Mouse (Mus musculus) kidney, embryonic 15.5 days (tissue): ENCODE results near the gene Wdr41. TPM values are rescaled to one million over a fixed set of nuclear protein-coding genes. Genes with fewer than 3 reads are reported as not detected.

Experiments
- ATAC-seq: fragments of 200-750 bp; cut with Nextera tagmentation; replicated peaks from 2 replicates; pipeline ENCODE4 v1.8.0; 2017; ENCODE audit warnings: moderate TSS enrichment; ENCODE audit not compliant: low FRiP score
- H3K27ac ChIP-seq: fragments of 300-500 bp; sonication (generic); 2 replicates; pipeline ENCODE4 v1.5.1; 2015; ENCODE audit warnings: mild to moderate bottlenecking, inconsistent platforms
- H3K27me3 ChIP-seq: fragments of 300-500 bp; sonication (generic); 2 replicates; pipeline ENCODE4 v1.6.1; 2015; ENCODE audit warnings: inconsistent platforms
- H3K36me3 ChIP-seq: fragments of 300-500 bp; sonication (generic); 2 replicates; pipeline ENCODE4 v1.6.1; 2015; ENCODE audit warnings: inconsistent platforms
- H3K4me1 ChIP-seq: fragments of 300-500 bp; sonication (generic); 2 replicates; pipeline ENCODE4 v1.6.1; 2015; ENCODE audit warnings: inconsistent platforms
- H3K4me2 ChIP-seq: fragments of 300-500 bp; sonication (generic); 2 replicates; pipeline ENCODE4 v1.6.1; 2015; ENCODE audit warnings: moderate library complexity, mild to moderate bottlenecking, inconsistent platforms
- H3K4me3 ChIP-seq: fragments of 300-500 bp; sonication (generic); replicated peaks from 2 replicates; pipeline ENCODE4 v1.5.1; 2015; ENCODE audit warnings: mild to moderate bottlenecking, inconsistent platforms
- H3K9ac ChIP-seq: fragments of 300-500 bp; sonication (generic); 2 replicates; pipeline ENCODE4 v1.6.1; 2015; ENCODE audit warnings: mild to moderate bottlenecking, inconsistent platforms
- H3K9me3 ChIP-seq: fragments of 300-500 bp; sonication (generic); replicated peaks from 2 replicates; pipeline ENCODE4 v1.6.1; 2016; ENCODE audit warnings: inconsistent platforms
- WGBS: fragments of 180-500 bp; shearing (Covaris S2); methylation state at CpG from one replicate; pipeline ENCODE4 v1.1.7; 2015; ENCODE audit warnings: mixed read lengths; 5-methylcytosine and 5-hydroxymethylcytosine counted together
- polyA plus RNA-seq: library from polyadenylated mRNA; unstranded; fragments of >200 nt; fragmentation: Nextera tagmentation; extraction: Ambion mirVana; gene quantifications from 2 replicates; pipeline ENCODE4 v1.2.1, GENCODE M21; 2015

Wdr41 gene
- polyA plus RNA-seq, 1 experiment from 2014 or later: 22.9 TPM

- no peak for ATAC-seq
- 87% methylated on average over 7 of the region's 7 CpGs for WGBS
- peaks cover 14% of the 10 kb centered on the region; the same call in 1 of the 2 replicates for H3K36me3 ChIP-seq
- H3K4me3 ChIP-seq: no peak overlapping the region
- H3K27ac ChIP-seq: no peak overlapping the region
- no peaks in the 10 kb centered on the region for H3K4me1 ChIP-seq
- no peaks in the 10 kb centered on the region for H3K27me3 ChIP-seq
- no peak overlapping the region for H3K4me2 ChIP-seq
- H3K9me3 ChIP-seq: no peaks in the 10 kb centered on the region
- no peak overlapping the region for H3K9ac ChIP-seq
Observed at GRCm38 (mm10) chr13:95009261-95009660, 33.1 kb downstream of the Wdr41 start.

DNA sequence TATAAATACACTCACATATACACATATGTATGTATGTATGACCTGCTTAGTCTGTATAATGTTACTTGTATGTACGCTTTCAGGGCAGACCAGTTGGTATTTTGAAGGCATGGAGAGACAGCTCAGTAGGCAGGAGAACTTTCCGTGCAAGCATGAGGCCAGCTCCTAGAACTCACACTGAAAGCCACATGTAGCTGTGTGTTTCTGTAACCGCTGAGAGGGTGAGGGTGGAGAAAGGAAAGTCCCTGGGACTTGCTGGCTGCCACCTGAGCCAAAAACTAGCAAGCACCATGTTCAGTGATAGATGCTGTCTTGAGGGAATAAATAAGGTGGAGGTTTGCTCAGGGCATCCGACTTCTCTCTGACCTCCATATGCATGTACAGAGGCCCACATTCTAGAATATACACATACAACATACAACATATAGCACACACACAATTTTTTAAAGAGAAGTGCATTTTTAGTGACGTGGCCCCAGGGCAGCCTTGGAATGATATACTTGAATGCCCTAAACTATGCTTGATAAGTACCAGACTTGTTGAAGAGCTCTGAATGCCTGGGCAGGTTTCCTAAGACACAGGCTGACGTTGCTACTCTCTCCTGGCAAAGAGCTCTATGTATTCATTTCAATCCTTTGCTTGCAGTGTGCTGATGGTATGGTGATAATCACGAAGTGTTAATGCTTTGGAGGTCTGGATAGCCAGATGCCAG lies 35.6 kb downstream of the Wdr41 start:
- no peak overlapping the region for H3K9ac ChIP-seq
- no peaks in the 10 kb centered on the region for H3K27me3 ChIP-seq
- H3K4me2 ChIP-seq: no peak overlapping the region
- H3K36me3 ChIP-seq: peaks cover 14% of the 10 kb centered on the region; the same call in 1 of the 2 replicates
- H3K9me3 ChIP-seq: no peaks in the 10 kb centered on the region
- H3K4me3 ChIP-seq: no peak overlapping the region
- ATAC-seq: no peak
- 90% methylated on average over 7 of the region's 7 CpGs for WGBS
- no peaks in the 10 kb centered on the region for H3K4me1 ChIP-seq
- H3K27ac ChIP-seq: no peak overlapping the region

GRCm38 (mm10) chr13:95017278-95017677 lies 41.1 kb downstream of the Wdr41 start:
- Histone ChIP-seq H3K4me1 (peaks cover 3% of the 10 kb centered on the region; the same call in 1 of the 2 replicates), H3K9me3 (no peaks in the 10 kb centered on the region), H3K36me3 (peaks cover 1% of the 10 kb centered on the region; the same call in 1 of the 2 replicates), H3K27ac (no peak overlapping the region), H3K4me3 (no peak overlapping the region), H3K9ac (no peak overlapping the region), H3K4me2 (no peak overlapping the region), H3K27me3 (no peaks in the 10 kb centered on the region)
- 86% methylated on average over 6 of the region's 6 CpGs for WGBS
- no peak for ATAC-seq

DNA sequence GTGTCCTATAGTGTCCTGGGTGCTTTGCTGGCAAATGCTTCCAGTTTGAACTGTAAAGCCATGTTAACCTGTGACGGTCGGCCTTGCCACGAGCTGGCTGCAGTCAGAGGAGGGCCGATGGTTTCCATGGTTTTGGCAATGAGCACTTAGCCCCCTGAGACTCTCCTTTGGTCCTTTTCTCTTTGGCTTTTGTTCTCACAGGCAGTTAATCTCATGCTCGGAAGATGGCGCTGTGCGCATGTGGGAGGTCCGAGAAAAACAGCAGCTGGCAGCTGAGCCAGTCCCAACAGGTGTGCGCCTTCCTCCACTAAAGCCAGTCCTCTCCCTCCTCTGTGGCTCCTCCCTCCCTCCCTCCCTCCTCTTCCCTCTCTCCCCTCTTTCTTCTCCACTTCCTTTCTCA lies 41.8 kb downstream of the Wdr41 start:
- Histone ChIP-seq H3K4me1 (peaks cover 3% of the 10 kb centered on the region; the same call in 1 of the 2 replicates), H3K4me3 (no peak overlapping the region), H3K36me3 (no peaks in the 10 kb centered on the region), H3K9ac (no peak overlapping the region), H3K9me3 (no peaks in the 10 kb centered on the region), H3K4me2 (no peak overlapping the region), H3K27me3 (no peaks in the 10 kb centered on the region), H3K27ac (no peak overlapping the region)
- 13% methylated on average over 9 of the region's 9 CpGs for WGBS
- ATAC-seq: peak; percentile 75

DNA sequence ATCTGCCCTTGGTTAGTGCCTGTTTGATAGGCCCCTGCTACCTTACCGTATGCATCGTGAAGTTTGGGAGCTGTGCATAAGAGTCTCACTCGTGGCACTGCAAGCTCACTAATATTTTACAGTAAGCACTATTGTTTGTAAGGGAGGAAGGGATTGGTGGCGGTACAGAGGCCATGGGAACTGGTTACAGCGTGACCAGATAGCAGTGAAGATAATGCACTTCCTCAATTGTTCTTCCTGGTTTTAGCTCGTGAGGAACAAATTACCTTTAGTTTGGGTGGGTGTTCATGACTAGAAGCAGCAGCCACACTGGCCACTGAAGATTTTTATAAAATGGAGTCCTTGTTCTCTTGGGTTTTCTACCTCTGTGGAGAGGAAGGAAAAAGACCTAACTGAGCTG lies 43.2 kb downstream of the Wdr41 start:
- Histone ChIP-seq H3K27ac (peak overlapping the region; percentile 57), H3K27me3 (no peaks in the 10 kb centered on the region)
- WGBS: 77% methylated on average over 6 of the region's 6 CpGs

GRCm38 (mm10) chr13:95020216-95020615 lies 44.1 kb downstream of the Wdr41 start:
- no peaks in the 10 kb centered on the region for H3K9me3 ChIP-seq
- H3K36me3 ChIP-seq: no peaks in the 10 kb centered on the region
- H3K27ac ChIP-seq: peak overlapping the region; percentile 54; the same call in 1 of the 2 replicates
- H3K4me2 ChIP-seq: no peak overlapping the region
- H3K4me1 ChIP-seq: peaks cover 3% of the 10 kb centered on the region; the same call in 1 of the 2 replicates
- ATAC-seq: no peak
- no peaks in the 10 kb centered on the region for H3K27me3 ChIP-seq
- no peak overlapping the region for H3K9ac ChIP-seq
- WGBS: 84% methylated on average over 6 of the region's 6 CpGs
- H3K4me3 ChIP-seq: no peak overlapping the region

More for the DNA sequence above, 43.2 kb downstream of the Wdr41 start:
- H3K4me1 ChIP-seq: peaks cover 3% of the 10 kb centered on the region; the same call in 1 of the 2 replicates
- no peak overlapping the region for H3K9ac ChIP-seq
- no peaks in the 10 kb centered on the region for H3K36me3 ChIP-seq
- H3K4me3 ChIP-seq: no peak overlapping the region
- no peak for ATAC-seq
- no peaks in the 10 kb centered on the region for H3K9me3 ChIP-seq
- no peak overlapping the region for H3K4me2 ChIP-seq

GRCm38 (mm10) chr13:95030828-95031227 lies 54.7 kb downstream of the Wdr41 start:
- no peak overlapping the region for H3K9ac ChIP-seq
- WGBS: 89% methylated on average over 6 of the region's 6 CpGs
- H3K4me1 ChIP-seq: no peaks in the 10 kb centered on the region
- H3K36me3 ChIP-seq: peaks cover 32% of the 10 kb centered on the region
- H3K4me3 ChIP-seq: no peak overlapping the region
- no peaks in the 10 kb centered on the region for H3K27me3 ChIP-seq
- no peak overlapping the region for H3K27ac ChIP-seq
- no peaks in the 10 kb centered on the region for H3K9me3 ChIP-seq
- ATAC-seq: no peak
- no peak overlapping the region for H3K4me2 ChIP-seq

DNA sequence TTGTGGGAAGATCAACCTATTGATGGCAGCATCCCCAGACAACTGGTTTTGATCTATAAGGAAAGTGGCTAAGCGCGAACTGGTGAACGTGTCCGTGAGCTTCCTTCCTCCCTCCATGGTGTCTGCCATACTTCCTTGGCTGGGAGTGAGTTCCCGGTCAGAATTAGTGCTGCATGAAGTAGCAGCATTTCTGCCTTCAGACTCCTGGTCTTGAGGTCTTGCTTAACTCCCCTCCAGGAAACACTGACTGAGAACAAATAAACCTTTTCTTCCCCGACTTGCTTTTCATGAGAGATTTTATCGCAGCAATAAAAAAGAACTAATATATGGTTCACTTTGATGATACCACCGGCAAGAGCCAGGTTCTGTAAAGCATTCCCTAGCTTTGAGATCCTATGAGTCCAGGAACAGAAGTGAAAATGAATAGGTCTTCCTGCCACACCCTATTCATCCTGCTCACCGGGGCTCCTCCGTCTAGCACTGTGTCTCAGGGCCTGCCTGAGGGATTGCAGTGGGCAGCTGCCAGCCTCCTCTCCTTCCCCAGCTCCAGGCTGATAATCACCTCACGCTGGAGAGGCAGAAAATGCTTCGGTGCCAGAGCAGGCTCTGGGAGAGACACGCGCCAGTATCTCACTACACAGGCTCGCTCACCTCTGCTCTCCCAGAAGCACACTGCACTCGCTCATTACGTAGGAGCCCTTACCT lies 56.1 kb downstream of the Wdr41 start:
- Histone ChIP-seq H3K27ac (peak overlapping the region; percentile 45), H3K4me3 (no peak overlapping the region), H3K27me3 (no peaks in the 10 kb centered on the region), H3K4me1 (no peaks in the 10 kb centered on the region), H3K9me3 (no peaks in the 10 kb centered on the region), H3K9ac (no peak overlapping the region), H3K36me3 (peaks cover 22% of the 10 kb centered on the region), H3K4me2 (no peak overlapping the region)
- 52% methylated on average over 17 of the region's 17 CpGs for WGBS
- no peak; the same call in 1 of the 2 replicates for ATAC-seq

DNA sequence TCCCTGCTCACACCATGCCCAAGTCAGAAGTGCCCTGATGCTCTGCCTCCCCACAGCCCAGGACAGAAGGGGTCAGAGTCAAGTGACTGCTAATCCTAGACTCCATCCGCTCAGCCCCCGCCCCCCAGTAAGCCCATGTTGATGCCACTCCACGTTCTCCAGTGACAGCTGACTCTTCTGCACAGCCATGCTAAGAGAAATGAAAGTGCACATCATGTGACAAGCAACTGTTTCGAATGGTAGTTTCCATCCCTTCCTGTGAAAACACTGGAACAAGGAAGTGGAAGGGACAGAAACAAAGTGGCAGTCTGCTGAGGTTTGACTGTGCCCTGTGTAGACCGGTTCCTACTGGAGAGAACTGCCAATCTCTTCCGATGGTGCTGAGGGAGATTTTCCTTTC lies 56.8 kb downstream of the Wdr41 start:
- Histone ChIP-seq H3K27me3 (no peaks in the 10 kb centered on the region), H3K4me3 (no peak overlapping the region), H3K27ac (peak overlapping the region; percentile 45), H3K9me3 (no peaks in the 10 kb centered on the region), H3K9ac (no peak overlapping the region), H3K4me2 (no peak overlapping the region), H3K4me1 (no peaks in the 10 kb centered on the region), H3K36me3 (peaks cover 15% of the 10 kb centered on the region)
- peak; percentile 52 for ATAC-seq
- 74% methylated on average over 6 of the region's 6 CpGs for WGBS

GRCm38 (mm10) chr13:95034094-95034493 lies 58.0 kb downstream of the Wdr41 start:
- no peaks in the 10 kb centered on the region for H3K4me1 ChIP-seq
- H3K9ac ChIP-seq: no peak overlapping the region
- no peaks in the 10 kb centered on the region for H3K9me3 ChIP-seq
- ATAC-seq: no peak
- WGBS: 68% methylated on average over 9 of the region's 9 CpGs
- H3K27ac ChIP-seq: no peak overlapping the region
- no peaks in the 10 kb centered on the region for H3K27me3 ChIP-seq
- H3K4me3 ChIP-seq: no peak overlapping the region
- H3K4me2 ChIP-seq: no peak overlapping the region
- peaks cover 4% of the 10 kb centered on the region; the same call in 1 of the 2 replicates for H3K36me3 ChIP-seq

- Histone ChIP-seq H3K9ac (no peak overlapping the region), H3K27ac (no peak overlapping the region), H3K4me1 (no peaks in the 10 kb centered on the region), H3K36me3 (0 out of 2 replicates have a peak, but pooled peaks cover 3% of the 10 kb centered on the region), H3K27me3 (no peaks in the 10 kb centered on the region), H3K9me3 (no peaks in the 10 kb centered on the region), H3K4me3 (no peak overlapping the region), H3K4me2 (no peak overlapping the region)
- no peak for ATAC-seq
- WGBS: 81% methylated on average over 2 of the region's 2 CpGs
Observed at GRCm38 (mm10) chr13:95034715-95035114, 58.6 kb downstream of the Wdr41 start.

- Histone ChIP-seq H3K4me2 (no peak overlapping the region), H3K27ac (no peak overlapping the region), H3K36me3 (0 out of 2 replicates have a peak, but pooled peaks cover 3% of the 10 kb centered on the region), H3K9me3 (no peaks in the 10 kb centered on the region), H3K9ac (no peak overlapping the region), H3K27me3 (no peaks in the 10 kb centered on the region), H3K4me3 (no peak overlapping the region), H3K4me1 (no peaks in the 10 kb centered on the region)
- ATAC-seq: no peak
- WGBS: 55% methylated on average over 4 of the region's 4 CpGs
Observed at GRCm38 (mm10) chr13:95038200-95038599, 62.1 kb downstream of the Wdr41 start.
